Mouse (Mus musculus): Measurements from ENCODE around the gene Epop. TPM values are rescaled to one million over a fixed set of nuclear protein-coding genes. Genes with fewer than 3 reads are reported as not detected.

Gene Epop
- total and polyA plus RNA-seq, 3 experiments, result 0.61 to 2.6 (median 1.4) TPM

- 40% methylated on average over 10 of the region's 10 CpGs for WGBS
- Histone ChIP-seq H3K36me3 (ENCODE audit: control insufficient read depth, insufficient read depth, low read length) (no peaks in the 10 kb centered on the region), H3K4me3 (no peak overlapping the region), H3K79me2 (replicated peaks; ENCODE audit: control insufficient read depth, insufficient read depth, low read length) (no peaks in the 10 kb centered on the region), H3K9ac (ENCODE audit: low read depth, low read length) (no peak overlapping the region), H3K27me3 (ENCODE audit: control insufficient read depth, insufficient read depth, low read length) (no peaks in the 10 kb centered on the region; the same call in 1 of the 2 replicates), H3K4me1 (ENCODE audit: control insufficient read depth, insufficient read depth, low read length) (peaks cover 1% of the 10 kb centered on the region; the same call in 1 of the 2 replicates), H3K27ac (no peak overlapping the region)
- intact Hi-C loops (cut with DNase I), result no loop called here
- no peak for DNase-seq
- TF ChIP-seq CTCF (IDR thresholded peaks at IDR 0.05) (no peak), EP300 (IDR thresholded peaks at IDR 0.05; ENCODE audit: insufficient read depth, low read depth, low read length) (no peak), POLR2A (IDR thresholded peaks at IDR 0.05; ENCODE audit: insufficient read depth, low read depth, low read length) (no peak)
Observed at GRCm38 (mm10) chr11:97589216-97589615, 40.3 kb downstream of the Epop start.

GRCm38 (mm10) chr11:97585932-97586331, 43.6 kb downstream of the Epop start:
- H3K27ac ChIP-seq, result peak overlapping the region; percentile 47; the same call in 1 of the 2 replicates
- no peaks in the 10 kb centered on the region; the same call in 1 of the 2 replicates for H3K27me3 ChIP-seq (ENCODE audit: control insufficient read depth, insufficient read depth, low read length)
- H3K4me1 ChIP-seq (ENCODE audit: control insufficient read depth, insufficient read depth, low read length), result peaks cover 1% of the 10 kb centered on the region; the same call in 1 of the 2 replicates
- TF ChIP-seq POLR2A (IDR thresholded peaks at IDR 0.05; ENCODE audit: insufficient read depth, low read depth, low read length) (no peak), CTCF (IDR thresholded peaks at IDR 0.05) (no peak), EP300 (IDR thresholded peaks at IDR 0.05; ENCODE audit: insufficient read depth, low read depth, low read length) (0 out of 2 replicates have a peak, but pooled peaks have one; percentile 35)
- no peak overlapping the region for H3K9ac ChIP-seq (ENCODE audit: low read depth, low read length)
- H3K4me3 ChIP-seq, result no peak overlapping the region
- H3K79me2 ChIP-seq (replicated peaks; ENCODE audit: control insufficient read depth, insufficient read depth, low read length), result no peaks in the 10 kb centered on the region
- intact Hi-C loops (cut with DNase I), result no loop called here
- no peaks in the 10 kb centered on the region for H3K36me3 ChIP-seq (ENCODE audit: control insufficient read depth, insufficient read depth, low read length)
- peak in 1 of 2 experiments; percentile 41 for DNase-seq
- 22% methylated on average over 10 of the region's 10 CpGs for whole genome bisulfite sequencing

- intact Hi-C loops (cut with DNase I), result no loop called here
- 86% methylated on average over 7 of the region's 7 CpGs for WGBS
Observed at GRCm38 (mm10) chr11:97584476-97584875, 45.0 kb downstream of the Epop start.

GRCm38 (mm10) chr11:97579088-97579857, 50.2 kb downstream of the Epop start:
- TF ChIP-seq POLR2A (IDR thresholded peaks at IDR 0.05; ENCODE audit: insufficient read depth, low read depth, low read length), result no peak
- no peak for TF ChIP-seq EP300 (IDR thresholded peaks at IDR 0.05; ENCODE audit: insufficient read depth, low read depth, low read length)
- TF ChIP-seq CTCF (IDR thresholded peaks at IDR 0.05), result no peak
- no peak overlapping the region for H3K27ac ChIP-seq
- H3K27me3 ChIP-seq (ENCODE audit: control insufficient read depth, insufficient read depth, low read length), result peaks cover 6% of the 10 kb centered on the region
- intact Hi-C loops (cut with DNase I), result loop anchor here (5.0 kb wide), 1 partner anchor 43 kb away; no protein-coding TSS in a partner anchor
- no peaks in the 10 kb centered on the region for H3K79me2 ChIP-seq (replicated peaks; ENCODE audit: control insufficient read depth, insufficient read depth, low read length)
- WGBS, result 44% methylated on average over 10 of the region's 10 CpGs
- H3K9ac ChIP-seq (ENCODE audit: low read depth, low read length), result no peak overlapping the region
- DNase-seq, result no peak
- no peak overlapping the region for H3K4me3 ChIP-seq
- no peaks in the 10 kb centered on the region; the same call in 1 of the 2 replicates for H3K4me1 ChIP-seq (ENCODE audit: control insufficient read depth, insufficient read depth, low read length)
- H3K36me3 ChIP-seq (ENCODE audit: control insufficient read depth, insufficient read depth, low read length), result no peaks in the 10 kb centered on the region

More at GRCm38 (mm10) chr11:97584476-97584875, 45.0 kb downstream of the Epop start:
- Histone ChIP-seq H3K27me3 (ENCODE audit: control insufficient read depth, insufficient read depth, low read length) (no peaks in the 10 kb centered on the region), H3K79me2 (replicated peaks; ENCODE audit: control insufficient read depth, insufficient read depth, low read length) (no peaks in the 10 kb centered on the region), H3K36me3 (ENCODE audit: control insufficient read depth, insufficient read depth, low read length) (no peaks in the 10 kb centered on the region), H3K4me3 (no peak overlapping the region), H3K4me1 (ENCODE audit: control insufficient read depth, insufficient read depth, low read length) (peaks cover 1% of the 10 kb centered on the region; the same call in 1 of the 2 replicates), H3K27ac (no peak overlapping the region), H3K9ac (ENCODE audit: low read depth, low read length) (no peak overlapping the region)
- no peak for DNase-seq
- TF ChIP-seq EP300 (IDR thresholded peaks at IDR 0.05; ENCODE audit: insufficient read depth, low read depth, low read length) (no peak), POLR2A (IDR thresholded peaks at IDR 0.05; ENCODE audit: insufficient read depth, low read depth, low read length) (no peak), CTCF (IDR thresholded peaks at IDR 0.05) (no peak)

GRCm38 (mm10) chr11:97578286-97578685, 51.2 kb downstream of the Epop start:
- TF ChIP-seq EP300 (IDR thresholded peaks at IDR 0.05; ENCODE audit: insufficient read depth, low read depth, low read length) (no peak), POLR2A (IDR thresholded peaks at IDR 0.05; ENCODE audit: insufficient read depth, low read depth, low read length) (no peak), CTCF (IDR thresholded peaks at IDR 0.05) (no peak)
- Histone ChIP-seq H3K4me3 (no peak overlapping the region), H3K36me3 (ENCODE audit: control insufficient read depth, insufficient read depth, low read length) (no peaks in the 10 kb centered on the region), H3K79me2 (replicated peaks; ENCODE audit: control insufficient read depth, insufficient read depth, low read length) (no peaks in the 10 kb centered on the region), H3K27ac (no peak overlapping the region), H3K4me1 (ENCODE audit: control insufficient read depth, insufficient read depth, low read length) (no peaks in the 10 kb centered on the region; the same call in 1 of the 2 replicates), H3K27me3 (ENCODE audit: control insufficient read depth, insufficient read depth, low read length) (peaks cover 8% of the 10 kb centered on the region), H3K9ac (ENCODE audit: low read depth, low read length) (no peak overlapping the region)
- intact Hi-C loops (cut with DNase I), result loop anchor here (5.0 kb wide), 1 partner anchor 44 kb away; no protein-coding TSS in a partner anchor
- DNase-seq, result no peak
- WGBS, result 59% methylated on average over 2 of the region's 2 CpGs

Small RNA genes lying within 50 kb of the gene (microRNA-seq; reads per million reads assigned to microRNA genes)
- 0.39 to 1.1 reads per million in 2 experiments for gene Gm24158
- 0 to 1.2 reads per million in 2 experiments for gene Mir6927

Other genes starting within 250 kb of the Epop start
- gene Arhgap23, start 214.2 kb downstream of the Epop start, total RNA-seq (2021), result 10 to 100 TPM; 12.8 to 13.7 TPM
- 18.4 and 19.2 TPM in 2 replicates for gene Arhgap23, start 214.2 kb downstream of the Epop start, polyA plus RNA-seq (2012; rRNA removed)
- not detected for gene 4933428G20Rik, start 129.4 kb downstream of the Epop start, total RNA-seq (2021)
- gene 4933428G20Rik, start 129.4 kb downstream of the Epop start, polyA plus RNA-seq (2012; rRNA removed), result not detected in 2 replicates
- under 1 TPM; 0.13 to 0.36 TPM for gene Srcin1, start 53.5 kb downstream of the Epop start, total RNA-seq (2021)
- gene Srcin1, start 53.5 kb downstream of the Epop start, polyA plus RNA-seq (2012; rRNA removed), result 0.26 and 0.31 TPM in 2 replicates
- 10 to 100 TPM; 67.1 to 72.5 TPM for gene Mllt6, start 33.7 kb upstream of the Epop start, total RNA-seq (2021)
- 37.9 and 46.2 TPM in 2 replicates for gene Mllt6, start 33.7 kb upstream of the Epop start, polyA plus RNA-seq (2012; rRNA removed)
- 100 to 1,000 TPM; 130 to 137 TPM for gene Cisd3, start 56.1 kb upstream of the Epop start, total RNA-seq (2021)
- gene Cisd3, start 56.1 kb upstream of the Epop start, polyA plus RNA-seq (2012; rRNA removed), result 82.7 and 106 TPM in 2 replicates
- 1 to 10 TPM; 4.1 to 5.6 TPM for gene Pcgf2, start 70.8 kb upstream of the Epop start, total RNA-seq (2021)
- gene Pcgf2, start 70.8 kb upstream of the Epop start, polyA plus RNA-seq (2012; rRNA removed), result 9.5 and 17.8 TPM in 2 replicates
- 100 to 1,000 TPM; 135 to 139 TPM for gene Psmb3, start 73.7 kb upstream of the Epop start, total RNA-seq (2021)
- 273 and 314 TPM in 2 replicates for gene Psmb3, start 73.7 kb upstream of the Epop start, polyA plus RNA-seq (2012; rRNA removed)
- gene Pip4k2b, start 115.0 kb upstream of the Epop start, total RNA-seq (2021), result 10 to 100 TPM; 20.8 to 21.4 TPM
- gene Pip4k2b, start 115.0 kb upstream of the Epop start, polyA plus RNA-seq (2012; rRNA removed), result 13.8 and 18.1 TPM in 2 replicates
- gene Cwc25, start 136.9 kb upstream of the Epop start, total RNA-seq (2021), result 1 to 10 TPM; 7.6 to 7.9 TPM
- gene Cwc25, start 136.9 kb upstream of the Epop start, polyA plus RNA-seq (2012; rRNA removed), result 6.0 and 8.7 TPM in 2 replicates
- gene 1700001P01Rik, start 146.2 kb upstream of the Epop start, total RNA-seq (2021), result not detected
- gene 1700001P01Rik, start 146.2 kb upstream of the Epop start, polyA plus RNA-seq (2012; rRNA removed), result 0.20 TPM in 1 of 2 replicates, not detected in the other
- 100 to 1,000 TPM; 509 to 574 TPM for gene Rpl23, start 152.7 kb upstream of the Epop start, total RNA-seq (2021)
- gene Rpl23, start 152.7 kb upstream of the Epop start, polyA plus RNA-seq (2012; rRNA removed), result 103 and 140 TPM in 2 replicates
- gene Lasp1, start 169.3 kb upstream of the Epop start, total RNA-seq (2021), result 10 to 100 TPM; 28.2 to 31.6 TPM
- gene Lasp1, start 169.3 kb upstream of the Epop start, polyA plus RNA-seq (2012; rRNA removed), result 31.1 and 38.5 TPM in 2 replicates
- 1 to 10 TPM in 1 of 2 experiments, under 1 TPM in 1; 0.64 to 1.6 TPM for gene B230217C12Rik, start 211.1 kb upstream of the Epop start, total RNA-seq (2021)
- gene B230217C12Rik, start 211.1 kb upstream of the Epop start, polyA plus RNA-seq (2012; rRNA removed), result 2.3 and 2.7 TPM in 2 replicates

Data from heart, adult 2 months (tissue).